Mouse (Mus musculus) kidney, adult 18-20 months (tissue): Measurements from ENCODE around the gene Hist1h2bl.
A peak's percentile ranks its signal among the peaks of the same experiment; 100 is the strongest.
"Not testable (repeated sequence)": the region's sequence is repeated elsewhere in the genome, so short reads cannot be mapped to it uniquely, and the experiment has no call there.

Source experiments
- DNase-seq: peaks from one replicate; pipeline ENCODE4 v3.0.0; 2021

Hist1h2bl gene

DNA sequence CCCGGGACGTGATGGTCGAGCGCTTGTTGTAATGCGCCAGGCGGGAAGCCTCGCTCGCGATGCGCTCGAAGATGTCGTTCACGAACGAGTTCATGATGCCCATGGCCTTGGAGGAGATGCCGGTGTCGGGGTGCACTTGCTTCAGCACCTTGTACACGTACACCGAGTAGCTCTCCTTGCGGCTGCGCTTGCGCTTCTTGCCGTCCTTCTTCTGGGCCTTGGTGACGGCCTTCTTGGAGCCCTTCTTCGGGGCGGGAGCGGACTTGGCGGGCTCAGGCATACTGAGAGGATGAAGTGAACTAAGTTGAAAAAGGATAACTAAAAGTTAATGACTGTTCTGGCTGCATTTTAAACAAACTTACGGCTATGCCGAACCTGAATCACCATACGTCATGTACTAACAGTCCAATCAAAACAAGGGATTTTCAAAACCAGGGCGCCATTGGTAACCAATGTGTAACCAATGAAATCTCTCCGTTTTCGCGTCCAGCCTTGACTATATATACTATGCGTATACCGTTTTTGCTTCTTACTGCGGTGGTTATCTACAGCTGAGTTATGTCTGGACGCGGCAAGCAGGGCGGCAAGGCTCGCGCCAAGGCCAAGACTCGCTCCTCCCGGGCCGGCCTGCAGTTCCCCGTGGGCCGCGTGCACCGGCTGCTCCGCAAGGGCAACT, at the start of gene Hist1h2bl, which contains the start of gene Hist1h2ai:
Gene Hist1h2bl, minus strand, starts transcription at position 280 of the 676 bp plus-strand sequence.
Gene Hist1h2ai, plus strand, starts transcription at position 559 of the 676 bp plus-strand sequence.
- DNase-seq: peak; percentile 52

- DNase-seq: no peak
Observed at GRCm38 (mm10) chr13:21755707-21756106, 39.8 kb upstream of the Hist1h2bl start.

GRCm38 (mm10) chr13:21754294-21755001, 38.5 kb upstream of the Hist1h2bl start:
- DNase-seq: not testable (repeated sequence)

DNA sequence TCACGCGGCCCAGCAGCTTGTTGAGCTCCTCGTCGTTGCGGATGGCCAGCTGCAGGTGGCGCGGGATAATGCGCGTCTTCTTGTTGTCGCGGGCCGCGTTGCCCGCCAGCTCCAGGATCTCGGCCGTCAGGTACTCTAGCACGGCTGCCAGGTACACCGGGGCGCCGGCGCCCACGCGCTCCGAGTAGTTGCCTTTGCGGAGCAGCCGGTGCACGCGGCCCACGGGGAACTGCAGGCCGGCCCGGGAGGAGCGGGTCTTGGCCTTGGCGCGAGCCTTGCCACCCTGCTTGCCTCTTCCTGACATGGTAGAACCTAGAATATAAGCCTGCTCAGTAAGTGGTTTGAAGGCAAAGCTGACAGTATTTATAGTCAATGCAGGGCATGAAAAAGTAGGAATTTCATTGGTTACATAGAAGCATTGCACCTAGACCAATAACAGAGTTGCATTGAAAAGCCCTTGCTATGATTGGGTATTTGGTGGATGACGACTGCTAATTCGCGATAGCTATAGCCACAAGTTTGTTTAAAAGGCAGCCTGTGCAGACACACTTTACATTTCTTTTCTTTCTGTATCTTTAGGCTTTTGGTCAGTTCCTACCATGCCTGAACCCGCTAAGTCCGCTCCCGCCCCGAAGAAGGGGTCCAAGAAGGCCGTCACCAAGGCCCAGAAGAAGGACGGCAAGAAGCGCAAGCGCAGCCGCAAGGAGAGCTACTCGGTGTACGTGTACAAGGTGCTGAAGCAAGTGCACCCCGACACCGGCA, 37.8 kb upstream of the Hist1h2bl start, which contains the start of the genes Hist1h2ak and Hist1h2bn:
Gene Hist1h2ak, minus strand, starts transcription at position 304 of the 762 bp plus-strand sequence.
Gene Hist1h2bn, plus strand, starts transcription at position 600 of the 762 bp plus-strand sequence.
- peak; percentile 15 for DNase-seq

DNA sequence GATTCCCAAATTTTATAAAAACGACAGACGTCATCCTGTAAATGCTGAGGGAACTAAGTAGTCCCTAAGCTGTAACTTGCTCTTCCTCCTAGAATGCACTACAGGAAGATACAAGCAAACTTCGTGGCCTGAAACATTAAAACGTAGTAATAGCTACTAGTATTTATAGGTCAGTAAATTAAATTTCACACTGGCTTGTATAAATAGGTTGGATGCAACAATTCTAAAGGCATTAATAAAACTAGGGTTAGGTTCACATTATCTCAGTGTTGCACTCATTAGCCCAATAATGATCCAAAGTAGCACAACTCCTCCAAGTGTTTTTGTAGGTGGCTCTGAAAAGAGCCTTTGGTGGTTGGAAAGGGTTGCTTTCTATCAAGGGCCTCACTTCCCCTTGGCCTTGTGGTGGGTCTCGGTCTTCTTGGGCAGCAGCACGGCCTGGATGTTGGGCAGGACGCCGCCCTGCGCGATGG, 37.1 kb upstream of the Hist1h2bl start:
- DNase-seq: no peak

GRCm38 (mm10) chr13:21752356-21752755, 36.4 kb upstream of the Hist1h2bl start:
- DNase-seq: no peak

GRCm38 (mm10) chr13:21751827-21752226, 35.9 kb upstream of the Hist1h2bl start:
- DNase-seq: no peak

DNA sequence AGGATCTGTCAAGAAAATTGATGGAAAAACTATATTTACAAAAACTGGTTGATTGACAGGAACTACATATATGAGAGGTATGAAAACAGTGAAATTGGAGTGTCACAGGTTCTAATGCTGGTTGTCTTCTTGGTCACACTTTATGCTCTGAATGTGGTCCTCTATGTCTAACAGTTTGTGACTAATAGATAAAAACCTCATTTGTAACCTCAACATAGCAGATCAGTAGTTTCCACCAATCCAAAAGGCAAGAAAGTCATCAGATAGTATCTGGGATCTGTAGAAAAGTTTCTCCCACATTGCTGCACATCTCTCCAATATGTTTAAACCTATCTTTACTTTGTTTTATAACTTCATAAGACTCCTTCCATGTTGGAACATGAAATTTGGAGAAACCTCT, 35.5 kb upstream of the Hist1h2bl start:
- no peak for DNase-seq

DNA sequence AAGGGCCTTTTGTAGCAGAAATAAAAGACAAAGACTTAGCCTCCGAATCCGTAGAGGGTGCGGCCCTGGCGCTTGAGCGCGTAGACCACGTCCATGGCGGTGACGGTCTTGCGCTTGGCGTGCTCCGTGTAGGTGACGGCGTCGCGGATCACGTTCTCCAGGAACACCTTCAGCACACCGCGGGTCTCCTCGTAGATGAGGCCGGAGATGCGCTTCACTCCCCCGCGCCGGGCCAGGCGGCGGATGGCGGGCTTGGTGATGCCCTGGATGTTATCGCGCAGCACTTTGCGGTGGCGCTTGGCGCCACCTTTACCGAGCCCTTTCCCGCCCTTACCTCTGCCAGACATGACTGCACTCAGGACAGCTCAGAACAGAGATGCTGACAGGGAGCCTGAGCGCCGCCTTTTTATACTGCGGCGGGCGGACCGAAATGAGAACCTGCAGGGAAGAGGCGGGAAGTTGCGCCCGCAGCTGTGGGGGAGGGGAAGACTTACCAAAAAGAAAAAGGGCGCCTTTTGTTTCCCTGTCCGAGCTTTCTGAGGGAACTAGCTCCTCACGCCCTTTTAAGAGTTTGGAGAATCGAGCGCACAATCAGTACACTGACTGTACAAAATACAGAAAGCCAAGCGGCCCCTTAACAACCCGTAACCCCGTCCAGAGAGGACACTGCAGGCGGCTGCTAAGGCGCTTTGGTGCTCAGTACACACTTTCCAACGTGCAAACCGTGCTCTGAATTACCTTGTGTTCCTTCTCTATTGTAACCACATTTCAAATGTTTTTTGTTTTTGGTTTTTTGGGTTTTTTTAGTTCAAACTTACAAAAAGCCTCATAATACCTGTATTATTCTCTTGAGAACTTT, 34.4 kb upstream of the Hist1h2bl start, which contains the start of gene Hist1h4k:
Gene Hist1h4k, minus strand, starts transcription at position 347 of the 859 bp plus-strand sequence.
- peak; percentile 74 for DNase-seq

DNA sequence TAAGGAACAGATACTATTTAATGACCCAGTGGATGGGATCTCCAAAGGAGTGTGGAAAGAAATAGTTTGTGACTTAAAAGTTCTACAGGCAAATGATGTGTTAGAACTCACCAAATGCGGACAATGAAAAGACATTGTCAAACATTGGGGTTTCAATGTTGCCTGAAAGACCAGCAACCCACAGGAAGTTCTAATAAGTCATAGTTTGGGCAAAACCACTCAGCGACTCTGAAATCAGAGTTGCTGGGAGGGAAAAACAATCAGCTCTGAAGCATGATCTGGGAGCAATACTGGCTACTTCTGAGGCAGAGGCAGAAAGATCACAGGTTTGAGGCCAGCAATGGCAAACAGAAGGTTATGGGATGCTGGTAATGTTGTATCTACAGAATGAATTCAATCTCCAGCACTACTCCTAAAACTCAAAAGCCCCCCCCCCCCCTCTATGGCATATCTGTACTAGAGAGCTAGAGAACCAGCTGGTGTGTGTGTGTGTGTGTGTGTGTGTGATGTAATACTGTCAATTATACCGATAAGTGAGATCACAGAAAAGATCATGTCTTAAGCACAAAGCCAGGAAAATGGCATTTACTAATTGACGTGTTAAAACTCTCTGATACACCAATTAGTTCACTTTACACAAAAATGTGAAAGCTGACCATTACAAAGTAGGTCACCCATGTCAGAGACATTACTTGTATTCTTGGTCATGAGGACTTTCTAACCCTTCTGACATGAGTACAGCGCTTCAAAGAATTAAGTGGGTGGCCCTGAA, 33.6 kb upstream of the Hist1h2bl start:
- no peak for DNase-seq

DNA sequence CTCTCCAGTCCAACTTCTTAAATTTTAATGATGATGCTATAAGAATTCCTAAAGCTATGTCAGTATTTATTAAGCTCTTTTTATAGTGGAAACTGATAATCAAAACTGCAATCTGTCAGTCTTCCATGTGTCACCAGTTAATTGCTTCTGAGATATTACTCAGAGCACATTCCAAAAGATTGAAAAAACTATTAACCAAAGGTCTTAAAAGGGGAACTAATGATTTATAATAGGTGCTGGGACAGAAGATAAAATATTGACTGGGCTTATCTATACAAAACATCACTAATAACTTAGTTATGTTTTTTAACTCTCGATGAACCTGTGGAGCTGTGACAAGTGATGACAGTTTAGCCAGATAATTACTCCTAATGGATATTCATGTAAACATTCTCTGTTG, 29.1 kb upstream of the Hist1h2bl start:
- DNase-seq: no peak

GRCm38 (mm10) chr13:21734906-21735767, 19.2 kb upstream of the Hist1h2bl start, which contains the start of gene Hist1h4j:
Gene Hist1h4j (plus strand): TSS chr13:21735064.
- peak; percentile 49 for DNase-seq

- peak; percentile 71 for DNase-seq
Observed at GRCm38 (mm10) chr13:21734010-21734905, 18.3 kb upstream of the Hist1h2bl start.

DNA sequence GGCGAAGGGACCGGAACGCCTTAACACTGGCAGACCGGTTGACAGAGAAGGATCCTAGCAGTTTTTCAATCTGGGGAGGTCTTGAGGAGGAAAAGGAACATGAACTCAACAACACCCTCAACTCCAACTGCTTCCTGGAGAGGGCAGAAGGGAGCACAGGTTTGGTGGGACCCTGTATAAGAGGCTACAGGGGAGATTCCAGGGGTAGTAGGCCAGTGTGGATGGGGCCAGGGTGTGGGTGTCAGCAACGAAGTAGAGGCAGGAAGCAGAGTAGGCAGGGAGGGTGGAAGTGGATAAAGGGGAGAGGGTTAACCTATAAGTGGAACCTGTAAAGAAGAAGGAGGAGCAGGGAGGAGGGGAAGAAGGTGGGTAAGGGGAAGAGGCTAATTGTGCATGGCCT, 17.5 kb upstream of the Hist1h2bl start:
- DNase-seq: no peak

- DNase-seq: no peak
Observed at GRCm38 (mm10) chr13:21729544-21729943, 13.6 kb upstream of the Hist1h2bl start.

DNA sequence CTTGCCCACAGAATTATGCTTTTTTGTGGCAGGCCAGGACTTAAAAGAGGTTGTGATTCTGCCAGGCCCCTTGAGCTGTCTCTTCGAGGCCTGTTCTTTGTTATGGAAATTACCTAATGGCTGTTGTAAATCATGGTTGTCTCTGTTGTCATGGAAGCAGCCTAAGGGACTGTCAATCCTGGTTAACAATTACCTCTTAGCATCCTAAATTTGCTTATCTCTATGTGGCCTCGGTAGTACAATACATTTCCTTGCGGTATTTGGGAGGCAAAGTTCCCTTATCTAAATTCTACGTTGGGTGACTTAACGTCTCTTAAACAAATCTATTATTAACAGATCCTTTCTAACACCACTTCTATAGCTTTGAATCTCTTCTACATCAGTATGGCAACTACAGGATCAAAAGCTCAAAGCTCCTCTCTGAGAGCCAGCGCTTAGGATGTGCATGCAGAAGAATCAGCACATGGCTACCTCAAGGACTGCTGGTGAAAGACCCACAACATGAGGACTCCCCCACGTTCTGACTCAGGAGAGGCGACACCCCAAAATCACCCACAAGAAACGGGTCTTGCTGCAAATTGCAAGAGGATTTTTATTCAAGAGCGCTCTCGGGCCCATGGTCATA, 12.1 kb upstream of the Hist1h2bl start:
- no peak for DNase-seq

- no peak for DNase-seq
Observed at GRCm38 (mm10) chr13:21722993-21723836, 7.3 kb upstream of the Hist1h2bl start.
